Mouse (Mus musculus): ENCODE results near the gene Spag4.

DNA sequence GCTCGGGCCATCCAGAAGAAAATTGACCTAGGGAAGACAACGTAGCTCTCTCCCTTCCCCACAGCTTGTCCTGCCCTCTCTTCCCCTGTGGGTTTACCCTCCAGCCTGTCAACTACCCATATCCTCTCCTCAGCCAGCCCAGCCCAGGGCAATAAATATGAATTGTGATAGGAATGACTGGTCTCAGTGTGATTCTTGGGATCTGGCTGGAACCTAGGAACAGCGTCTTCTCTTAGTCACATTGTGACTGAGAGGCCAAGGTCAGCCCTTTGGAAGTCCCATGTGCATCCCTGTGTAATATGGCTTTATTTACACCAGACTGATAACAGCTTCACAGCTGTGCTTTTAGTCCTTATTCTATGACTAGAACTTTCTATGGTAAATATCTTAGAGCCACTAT, 46.9 kb upstream of the Spag4 start:
- TF ChIP-seq CTCF (IDR thresholded peaks at IDR 0.05; ENCODE audit: low read depth, low read length) = no peak
- TF ChIP-seq POLR2A (IDR thresholded peaks at IDR 0.05; ENCODE audit: insufficient read depth, low read length) = no peak
- no peak for TF ChIP-seq EP300 (IDR thresholded peaks at IDR 0.05; ENCODE audit: insufficient read depth, low read depth, low read length)

All from ES-Bruce4 (cell line).